Mouse (Mus musculus): ENCODE measurements around the gene Vmn1r50. TPM values are rescaled to one million over a fixed set of nuclear protein-coding genes. Genes with fewer than 3 reads are reported as not detected.
"Not testable (repeated sequence)": the region's sequence is repeated elsewhere in the genome, so short reads cannot be mapped to it uniquely, and the experiment has no call there.

Gene Vmn1r50
- not detected for total RNA-seq (2021)
- long read RNA-seq, experiment 1 = 0 reads
- long read RNA-seq, experiment 2 = 0 reads

GRCm38 (mm10) chr6:90101130-90101529 lies at the start of gene Vmn1r50:
Gene Vmn1r50, plus strand, starts transcription at chr6:90101430.
- no peak for DNase-seq

GRCm38 (mm10) chr6:90078406-90078805 lies 22.8 kb upstream of the Vmn1r50 start, which contains the start of gene Vmn1r49:
Gene Vmn1r49, minus strand, starts transcription at chr6:90078506.
- DNase-seq = no peak

- DNase-seq = no peak
Measured at GRCm38 (mm10) chr6:90100566-90100965, 664 bp upstream of the Vmn1r50 start.

DNA sequence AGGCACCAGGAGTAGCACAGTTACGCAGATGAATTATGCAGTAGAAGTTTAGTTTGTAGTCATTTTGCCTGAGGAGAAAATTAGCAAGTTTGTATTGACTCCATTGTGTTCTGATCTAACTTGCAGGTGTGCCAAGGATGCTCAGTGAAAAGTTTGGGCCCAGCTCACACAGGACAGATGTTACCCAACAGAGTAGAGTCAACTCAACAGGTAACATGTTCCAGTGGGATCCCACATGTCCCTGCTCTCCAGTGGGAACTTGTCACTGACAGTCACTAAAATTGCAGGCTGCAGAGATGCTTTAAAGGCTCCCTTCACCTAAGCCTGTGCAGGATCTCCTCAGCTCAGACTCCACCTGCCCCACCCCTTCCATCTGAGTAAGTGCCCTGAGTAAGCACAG lies 21.1 kb downstream of the Vmn1r50 start, which contains the start of gene Vmn1r51:
Gene Vmn1r51, plus strand, starts transcription at position 301 of the 400 bp plus-strand sequence.
- DNase-seq = not testable (repeated sequence)

Other genes with a start within 250 kb of the Vmn1r50 start
- gene Vmn1r42, start 225.0 kb upstream of the Vmn1r50 start, total RNA-seq (2021) = not detected
- not detected for gene Vmn1r43, start 225.0 kb upstream of the Vmn1r50 start, total RNA-seq (2021)
- not detected for gene Vmn1r44, start 217.8 kb upstream of the Vmn1r50 start, total RNA-seq (2021)
- not detected for gene Vmn1r45, start 160.8 kb upstream of the Vmn1r50 start, total RNA-seq (2021)
- not detected for gene Vmn1r46, start 132.1 kb upstream of the Vmn1r50 start, total RNA-seq (2021)
- gene Vmn1r47, start 85.3 kb upstream of the Vmn1r50 start, total RNA-seq (2021) = not detected
- gene Vmn1r48, start 64.6 kb upstream of the Vmn1r50 start, total RNA-seq (2021) = not detected
- gene Vmn1r49, start 22.9 kb upstream of the Vmn1r50 start, total RNA-seq (2021) = not detected
- not detected for gene Vmn1r51, start 21.2 kb downstream of the Vmn1r50 start, total RNA-seq (2021)
- gene Vmn1r52, start 73.4 kb downstream of the Vmn1r50 start, total RNA-seq (2021) = not detected
- gene V1ra8, start 101.4 kb downstream of the Vmn1r50 start, total RNA-seq (2021) = not detected
- not detected for gene Vmn1r53, start 123.0 kb downstream of the Vmn1r50 start, total RNA-seq (2021)
- gene Vmn1r54, start 144.9 kb downstream of the Vmn1r50 start, total RNA-seq (2021) = not detected
- not detected for gene BC048671, start 199.8 kb downstream of the Vmn1r50 start, total RNA-seq (2021)
- under 1 TPM in 1 of 2 experiments, not detected in 1; 0.38 TPM for gene Chst13, start 223.8 kb downstream of the Vmn1r50 start, total RNA-seq (2021)
- not detected for gene Uroc1, start 231.9 kb downstream of the Vmn1r50 start, total RNA-seq (2021)

All from gastrocnemius, postnatal 25 days (tissue).